Mouse (Mus musculus): ENCODE measurements at regions not wholly inside any gene's neighbourhood (a gene's known extent, or its start where the extent isn't known, plus 50 kb on each side); places are given as distances from the start of the nearest gene placed in this dataset.

DNA sequence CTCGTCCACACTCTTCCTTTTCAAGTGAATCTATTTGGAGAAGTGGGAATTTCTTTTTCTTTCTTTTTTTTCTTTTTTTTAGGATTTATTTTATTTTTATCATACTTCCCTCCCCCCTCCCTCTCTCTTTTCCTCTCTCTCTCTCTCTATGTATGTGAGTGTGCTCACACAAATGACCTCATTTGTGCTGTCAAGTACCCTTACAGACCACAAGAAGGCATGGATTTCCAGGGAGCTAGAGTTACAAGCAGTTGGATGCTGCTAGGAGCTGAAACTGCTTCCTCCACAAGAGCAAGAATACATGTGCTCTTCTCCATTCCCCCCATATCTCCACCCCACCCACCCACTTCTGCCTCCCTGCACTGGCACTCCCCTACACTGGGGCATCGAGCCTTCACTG lies 94.6 kb upstream of the Man2a1 start:
- TF ChIP-seq NRF1 (IDR thresholded peaks at IDR 0.05; ENCODE audit: insufficient read depth, low read depth, low read length, poor library complexity, severe bottlenecking) (no peak), USF2 (IDR thresholded peaks at IDR 0.05; ENCODE audit: borderline replicate concordance in 1 of 2, insufficient read depth in 1 of 2, low read depth in 1 of 2, low read length in 2 of 2) (no peak), ELF1 (IDR thresholded peaks at IDR 0.05; ENCODE audit: low read depth, low read length) (no peak), NELFE (IDR thresholded peaks at IDR 0.05; ENCODE audit: low read depth, low read length) (no peak), MAFK (IDR thresholded peaks at IDR 0.05; ENCODE audit: borderline replicate concordance, low read depth, low read length) (no peak), CHD2 (IDR thresholded peaks at IDR 0.05; ENCODE audit: low read length) (no peak), CHD1 (IDR thresholded peaks at IDR 0.05; ENCODE audit: low read depth, low read length) (no peak), ZNF384 (IDR thresholded peaks at IDR 0.05; ENCODE audit: low read depth, low read length) (no peak), UBTF (IDR thresholded peaks at IDR 0.05; ENCODE audit: borderline replicate concordance, insufficient read depth, low read depth, low read length) (no peak), POLR2AphosphoS2 (IDR thresholded peaks at IDR 0.05; ENCODE audit: low read length) (no peak)
- Histone ChIP-seq H3K79me2 (ENCODE audit: control insufficient read depth, insufficient read depth, low read length, poor library complexity) (no peaks in the 10 kb centered on the region), H3K9me3 (replicated peaks; ENCODE audit: insufficient read depth, low read length) (no peaks in the 10 kb centered on the region), H3K27me3 (ENCODE audit: control insufficient read depth in 1 of 2, insufficient read depth in 2 of 2, low read length in 2 of 2) (no peaks in the 10 kb centered on the region; a peak in 2 of 4 replicates), H3K27ac (ENCODE audit: control insufficient read depth, low read depth, low read length) (no peak overlapping the region), H3K36me3 (ENCODE audit: control insufficient read depth in 1 of 2, insufficient read depth in 2 of 2, low read length in 2 of 2) (no peaks in the 10 kb centered on the region), H3K4me3 (ENCODE audit: control insufficient read depth in 1 of 2, insufficient read depth in 1 of 2, low read depth in 2 of 2, low read length in 2 of 2) (no peak overlapping the region), H3K4me1 (ENCODE audit: control insufficient read depth in 1 of 2, insufficient read depth in 2 of 2, low read length in 2 of 2) (no peaks in the 10 kb centered on the region), H3K9ac (ENCODE audit: control insufficient read depth, low read depth, low read length, poor library complexity, severe bottlenecking) (no peak overlapping the region)
- DNase-seq (ENCODE audit: low read depth, low spot score) = no peak

DNA sequence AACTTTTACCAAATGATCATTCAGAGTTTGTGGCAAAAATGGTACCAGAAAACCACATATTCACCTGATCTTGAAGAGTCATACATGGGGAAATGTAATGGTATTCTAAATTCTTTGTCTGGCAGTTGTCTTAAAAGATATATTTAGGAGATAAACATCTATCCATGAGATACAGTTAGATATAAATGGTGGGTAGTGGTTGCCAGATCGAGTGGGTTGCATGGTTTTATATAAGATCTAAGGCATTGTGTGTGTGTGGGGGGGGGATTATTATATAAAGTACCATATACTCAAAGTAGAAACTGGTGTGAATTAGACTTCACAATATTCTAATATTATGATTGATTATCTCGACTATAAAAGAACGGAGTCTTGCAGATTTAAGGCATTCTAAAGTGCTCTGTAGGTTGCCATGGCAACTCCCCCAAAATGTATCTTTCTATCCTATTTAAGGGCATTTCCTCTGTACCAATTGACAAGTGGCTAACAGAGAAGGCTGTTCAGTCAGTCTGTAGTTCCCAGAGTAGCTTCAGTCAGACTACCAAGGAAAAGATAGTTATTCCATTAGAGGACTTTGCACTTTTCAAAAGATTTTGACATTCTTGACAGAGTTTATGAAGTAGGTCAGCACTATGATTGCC lies 89.3 kb upstream of the Man2a1 start:
- Histone ChIP-seq H3K9me3 (replicated peaks; ENCODE audit: insufficient read depth, low read length) (no peaks in the 10 kb centered on the region), H3K4me3 (ENCODE audit: control insufficient read depth in 1 of 2, insufficient read depth in 1 of 2, low read depth in 2 of 2, low read length in 2 of 2) (no peak overlapping the region), H3K79me2 (ENCODE audit: control insufficient read depth, insufficient read depth, low read length, poor library complexity) (no peaks in the 10 kb centered on the region), H3K4me1 (ENCODE audit: control insufficient read depth in 1 of 2, insufficient read depth in 2 of 2, low read length in 2 of 2) (no peaks in the 10 kb centered on the region), H3K36me3 (ENCODE audit: control insufficient read depth in 1 of 2, insufficient read depth in 2 of 2, low read length in 2 of 2) (no peaks in the 10 kb centered on the region), H3K27ac (ENCODE audit: control insufficient read depth, low read depth, low read length) (no peak overlapping the region), H3K9ac (ENCODE audit: control insufficient read depth, low read depth, low read length, poor library complexity, severe bottlenecking) (no peak overlapping the region), H3K27me3 (ENCODE audit: control insufficient read depth in 1 of 2, insufficient read depth in 2 of 2, low read length in 2 of 2) (no peaks in the 10 kb centered on the region)
- no peak for DNase-seq (ENCODE audit: low read depth, low spot score)
- TF ChIP-seq ZKSCAN1 (IDR thresholded peaks at IDR 0.05; ENCODE audit: low read depth, low read length) (no peak), NELFE (IDR thresholded peaks at IDR 0.05; ENCODE audit: low read depth, low read length) (no peak), MAX (IDR thresholded peaks at IDR 0.05; ENCODE audit: low read length) (no peak), HCFC1 (IDR thresholded peaks at IDR 0.05; ENCODE audit: low read depth, low read length) (no peak), SIN3A (IDR thresholded peaks at IDR 0.05; ENCODE audit: low read length) (no peak), USF1 (IDR thresholded peaks at IDR 0.05; ENCODE audit: low read depth, low read length) (no peak), MAZ (IDR thresholded peaks at IDR 0.05; ENCODE audit: low read depth, low read length) (no peak), MAFK (IDR thresholded peaks at IDR 0.05; ENCODE audit: borderline replicate concordance, low read depth, low read length) (no peak), MEF2A (IDR thresholded peaks at IDR 0.05; ENCODE audit: extremely low read depth, insufficient replicate concordance, low read depth, low read length, poor library complexity, severe bottlenecking) (no peak), ZMIZ1 (IDR thresholded peaks at IDR 0.05; ENCODE audit: low read depth, low read length) (no peak), POLR2AphosphoS5 (IDR thresholded peaks at IDR 0.05; ENCODE audit: borderline replicate concordance, low read depth, low read length) (no peak), RAD21 (IDR thresholded peaks at IDR 0.05; ENCODE audit: low read depth, low read length) (no peak), POLR2AphosphoS2 (IDR thresholded peaks at IDR 0.05; ENCODE audit: low read length) (no peak)
